Mouse (Mus musculus) cerebellum, adult (tissue): ENCODE measurements around the gene Zfp97.
"Not testable (repeated sequence)": the region's sequence is repeated elsewhere in the genome, so short reads cannot be mapped to it uniquely, and the experiment has no call there.

ENCODE experiments used
- ATAC-seq: cut with Nextera tagmentation; 2 replicates; pipeline ENCODE4 v1.9.2; 2017; ENCODE audit warnings: mild to moderate bottlenecking, moderate library complexity, mixed read lengths; ENCODE audit not compliant: insufficient number of reproducible peaks, low FRiP score, low TSS enrichment

The Zfp97 gene

GRCm38 (mm10) chr17:17120830-17121502 lies at the start of gene Zfp97:
Gene Zfp97 (plus strand): TSS chr17:17121415.
- ATAC-seq, result peak; percentile 94; the same call in 1 of the 2 replicates

DNA sequence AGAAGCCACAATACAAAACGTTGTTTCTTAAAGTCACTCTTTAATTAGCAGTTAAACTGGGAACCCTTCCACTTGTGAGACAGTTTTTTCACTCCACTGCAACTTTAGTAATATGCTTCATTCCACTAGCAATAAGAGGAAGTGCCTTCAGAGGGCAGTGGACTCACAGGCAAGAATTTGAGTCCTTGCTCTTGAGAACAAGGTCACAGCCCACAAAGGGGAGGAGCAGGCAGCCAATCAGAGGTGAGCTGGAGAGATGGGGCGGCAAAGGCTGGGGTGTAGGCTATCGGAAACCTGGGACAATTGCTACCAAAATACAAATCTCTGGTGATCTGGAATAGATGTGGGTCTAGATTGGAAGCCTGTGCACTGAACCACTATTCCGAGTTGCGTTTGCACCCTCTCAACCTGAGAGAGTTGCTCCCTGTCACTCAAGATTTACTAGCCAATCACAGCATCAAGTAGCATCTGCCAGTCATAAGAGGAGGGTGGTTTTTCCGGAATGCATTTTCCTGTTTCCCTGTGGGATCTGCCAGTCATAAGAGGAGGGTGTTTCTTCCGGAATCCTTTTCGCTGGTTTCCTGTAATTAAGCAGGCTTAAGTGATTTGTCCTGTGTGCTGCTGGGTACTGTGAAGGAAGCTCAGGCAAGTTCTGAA lies 57.7 kb downstream of the Zfp97 start:
- peak; percentile 95 for ATAC-seq

DNA sequence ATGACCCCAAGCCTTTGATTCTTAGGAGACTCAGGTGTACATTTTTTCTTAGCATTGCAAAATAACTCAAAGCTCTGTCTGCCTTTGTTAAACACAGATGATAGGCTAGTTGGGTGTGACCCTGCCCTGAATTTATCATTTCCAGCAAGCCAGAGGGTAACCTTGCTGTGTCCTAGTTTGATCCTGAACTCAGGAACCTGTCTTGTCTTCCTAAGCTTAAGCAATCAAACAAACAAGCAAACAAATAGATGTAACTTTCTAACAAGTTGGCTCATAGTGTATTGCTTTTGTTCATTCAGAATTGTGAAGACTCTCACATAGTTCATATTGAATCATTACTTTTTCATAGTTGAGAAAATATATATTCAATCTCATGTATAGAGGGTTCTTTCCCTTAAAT lies 73.5 kb downstream of the Zfp97 start:
- ATAC-seq, result not testable (repeated sequence)

DNA sequence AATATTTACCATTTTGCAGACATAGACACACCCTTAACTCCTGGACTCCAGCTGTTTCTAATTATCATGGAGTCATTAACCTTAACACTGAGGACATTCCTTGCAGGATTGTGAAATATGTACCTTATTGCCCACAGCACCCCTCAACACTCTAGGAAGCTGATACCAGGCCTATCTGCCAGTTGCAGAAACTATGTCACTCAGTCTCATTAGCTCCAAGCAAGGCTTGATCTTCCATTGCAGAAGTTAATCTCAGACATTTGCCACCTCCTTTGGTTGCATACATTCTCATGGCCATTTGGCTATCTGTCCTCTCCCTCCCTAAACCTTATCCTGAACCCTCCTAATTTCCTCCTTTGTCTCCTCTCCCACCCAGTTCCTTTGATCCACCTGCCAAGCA lies 74.0 kb downstream of the Zfp97 start:
- ATAC-seq, result no peak

DNA sequence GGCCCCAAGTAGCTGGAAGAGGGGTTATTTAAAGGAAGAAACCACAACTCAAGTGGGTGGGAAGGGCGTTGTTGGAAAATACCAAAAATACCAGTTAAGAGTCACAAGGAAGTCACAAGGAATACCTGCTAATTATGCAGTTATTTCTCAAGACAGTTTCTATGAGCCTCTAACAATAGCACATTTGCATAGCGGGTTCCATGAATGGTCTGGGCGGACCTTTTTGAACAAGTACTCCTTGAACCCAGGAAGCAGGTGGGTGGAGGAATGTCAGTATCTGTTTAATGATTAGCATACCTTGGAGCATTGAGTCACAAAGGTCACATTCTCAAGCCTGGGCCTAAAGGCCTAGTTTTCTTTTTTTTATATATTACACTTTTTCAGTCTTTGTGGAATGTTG lies 74.9 kb downstream of the Zfp97 start:
- not testable (repeated sequence) for ATAC-seq
